Mouse (Mus musculus): ENCODE measurements around the gene Rgs13.

- no peak for TF ChIP-seq TAL1 (IDR thresholded peaks at IDR 0.05; ENCODE audit: low read length)
- TF ChIP-seq GATA1 (IDR thresholded peaks at IDR 0.05; ENCODE audit: low read length) = no peak
Observed at GRCm38 (mm10) chr1:144127965-144128364, 49.2 kb downstream of the Rgs13 start.

Data from erythroblast, embryonic 14.5 days (primary cell).